Mouse (Mus musculus): ENCODE data around the gene Slitrk2.

The Slitrk2 gene

GRCm38 (mm10) chrX:66648911-66649620 is at the start of gene Slitrk2:
TSS of gene Slitrk2 (plus strand) at chrX:66649318.
- peak; percentile 27 for DNase-seq

- DNase-seq = no peak
Measured at GRCm38 (mm10) chrX:66605490-66605889, 43.6 kb upstream of the Slitrk2 start.

- DNase-seq = peak; percentile 73
Measured at GRCm38 (mm10) chrX:66652455-66653144, 3.5 kb downstream of the Slitrk2 start.

GRCm38 (mm10) chrX:66657365-66657764 is 8.2 kb downstream of the Slitrk2 start:
- no peak for DNase-seq

GRCm38 (mm10) chrX:66676959-66677358 is 27.8 kb downstream of the Slitrk2 start:
- DNase-seq = no peak

GRCm38 (mm10) chrX:66678646-66679045 is 29.5 kb downstream of the Slitrk2 start:
- no peak for DNase-seq

All from layer of hippocampus, adult 9-11 months (tissue).